Mouse (Mus musculus): ENCODE measurements at regions not wholly inside any gene's neighbourhood (a gene's known extent, or its start where the extent isn't known, plus 50 kb on each side); places are given as distances from the start of the nearest gene placed in this dataset.

- no peak overlapping the region for H3K27ac ChIP-seq (ENCODE audit: insufficient read depth, low read length)
- H3K4me1 ChIP-seq (ENCODE audit: control insufficient read depth, insufficient read depth, low read length): no peaks in the 10 kb centered on the region
- no peaks in the 10 kb centered on the region for H3K36me3 ChIP-seq (ENCODE audit: control insufficient read depth, insufficient read depth, low read length, poor library complexity, severe bottlenecking)
- no peaks in the 10 kb centered on the region for H3K9me3 ChIP-seq (replicated peaks; ENCODE audit: control insufficient read depth, insufficient read depth, low read length, poor library complexity, severe bottlenecking)
- TF ChIP-seq CTCF (IDR thresholded peaks at IDR 0.05; ENCODE audit: low read depth, low read length) (no peak), EP300 (IDR thresholded peaks at IDR 0.05; ENCODE audit: insufficient read depth, low read depth, low read length) (no peak)
- no peak overlapping the region for H3K4me3 ChIP-seq (ENCODE audit: low read depth, low read length)
- H3K9ac ChIP-seq (ENCODE audit: low read depth, poor library complexity, severe bottlenecking): no peak overlapping the region
- no peaks in the 10 kb centered on the region for H3K27me3 ChIP-seq (ENCODE audit: control insufficient read depth, insufficient read depth, low read length, poor library complexity, severe bottlenecking)
Measured at GRCm38 (mm10) chr19:21989857-21990256, 149.0 kb upstream of the Trpm3 start.

- Histone ChIP-seq H3K9ac (ENCODE audit: low read depth, poor library complexity, severe bottlenecking) (no peak overlapping the region), H3K4me1 (ENCODE audit: control insufficient read depth, insufficient read depth, low read length) (no peaks in the 10 kb centered on the region), H3K27ac (ENCODE audit: insufficient read depth, low read length) (no peak overlapping the region), H3K9me3 (replicated peaks; ENCODE audit: control insufficient read depth, insufficient read depth, low read length, poor library complexity, severe bottlenecking) (no peaks in the 10 kb centered on the region), H3K36me3 (ENCODE audit: control insufficient read depth, insufficient read depth, low read length, poor library complexity, severe bottlenecking) (no peaks in the 10 kb centered on the region), H3K27me3 (ENCODE audit: control insufficient read depth, insufficient read depth, low read length, poor library complexity, severe bottlenecking) (no peaks in the 10 kb centered on the region), H3K4me3 (ENCODE audit: low read depth, low read length) (no peak overlapping the region)
- TF ChIP-seq CTCF (IDR thresholded peaks at IDR 0.05; ENCODE audit: low read depth, low read length) (no peak), EP300 (IDR thresholded peaks at IDR 0.05; ENCODE audit: insufficient read depth, low read depth, low read length) (no peak), POLR2A (IDR thresholded peaks at IDR 0.05; ENCODE audit: insufficient read depth, low read length) (no peak)
Measured at GRCm38 (mm10) chr19:21990970-21991369, 147.9 kb upstream of the Trpm3 start.

GRCm38 (mm10) chr19:21991413-21991812, 147.4 kb upstream of the Trpm3 start:
- H3K36me3 ChIP-seq (ENCODE audit: control insufficient read depth, insufficient read depth, low read length, poor library complexity, severe bottlenecking): no peaks in the 10 kb centered on the region
- H3K9ac ChIP-seq (ENCODE audit: low read depth, poor library complexity, severe bottlenecking): no peak overlapping the region
- no peaks in the 10 kb centered on the region for H3K27me3 ChIP-seq (ENCODE audit: control insufficient read depth, insufficient read depth, low read length, poor library complexity, severe bottlenecking)
- H3K9me3 ChIP-seq (replicated peaks; ENCODE audit: control insufficient read depth, insufficient read depth, low read length, poor library complexity, severe bottlenecking): no peaks in the 10 kb centered on the region
- H3K27ac ChIP-seq (ENCODE audit: insufficient read depth, low read length): no peak overlapping the region
- TF ChIP-seq EP300 (IDR thresholded peaks at IDR 0.05; ENCODE audit: insufficient read depth, low read depth, low read length) (no peak), POLR2A (IDR thresholded peaks at IDR 0.05; ENCODE audit: insufficient read depth, low read length) (no peak), CTCF (IDR thresholded peaks at IDR 0.05; ENCODE audit: low read depth, low read length) (no peak)
- no peaks in the 10 kb centered on the region for H3K4me1 ChIP-seq (ENCODE audit: control insufficient read depth, insufficient read depth, low read length)
- no peak overlapping the region for H3K4me3 ChIP-seq (ENCODE audit: low read depth, low read length)

GRCm38 (mm10) chr19:21999621-22000020, 139.2 kb upstream of the Trpm3 start:
- Histone ChIP-seq H3K36me3 (ENCODE audit: control insufficient read depth, insufficient read depth, low read length, poor library complexity, severe bottlenecking) (no peaks in the 10 kb centered on the region), H3K4me1 (ENCODE audit: control insufficient read depth, insufficient read depth, low read length) (no peaks in the 10 kb centered on the region), H3K9me3 (replicated peaks; ENCODE audit: control insufficient read depth, insufficient read depth, low read length, poor library complexity, severe bottlenecking) (no peaks in the 10 kb centered on the region), H3K27me3 (ENCODE audit: control insufficient read depth, insufficient read depth, low read length, poor library complexity, severe bottlenecking) (no peaks in the 10 kb centered on the region), H3K9ac (ENCODE audit: low read depth, poor library complexity, severe bottlenecking) (no peak overlapping the region), H3K4me3 (ENCODE audit: low read depth, low read length) (no peak overlapping the region), H3K27ac (ENCODE audit: insufficient read depth, low read length) (no peak overlapping the region)
- no peak for TF ChIP-seq POLR2A (IDR thresholded peaks at IDR 0.05; ENCODE audit: insufficient read depth, low read length)
- TF ChIP-seq CTCF (IDR thresholded peaks at IDR 0.05; ENCODE audit: low read depth, low read length): no peak
- TF ChIP-seq EP300 (IDR thresholded peaks at IDR 0.05; ENCODE audit: insufficient read depth, low read depth, low read length): no peak

GRCm38 (mm10) chr19:22008053-22008935, 130.6 kb upstream of the Trpm3 start:
- no peak for TF ChIP-seq POLR2A (IDR thresholded peaks at IDR 0.05; ENCODE audit: insufficient read depth, low read length)
- TF ChIP-seq CTCF (IDR thresholded peaks at IDR 0.05; ENCODE audit: low read depth, low read length): no peak
- TF ChIP-seq EP300 (IDR thresholded peaks at IDR 0.05; ENCODE audit: insufficient read depth, low read depth, low read length): no peak
- Histone ChIP-seq H3K9me3 (replicated peaks; ENCODE audit: control insufficient read depth, insufficient read depth, low read length, poor library complexity, severe bottlenecking) (no peaks in the 10 kb centered on the region; the same call in 1 of the 2 replicates), H3K9ac (ENCODE audit: low read depth, poor library complexity, severe bottlenecking) (no peak overlapping the region), H3K4me1 (ENCODE audit: control insufficient read depth, insufficient read depth, low read length) (no peaks in the 10 kb centered on the region), H3K36me3 (ENCODE audit: control insufficient read depth, insufficient read depth, low read length, poor library complexity, severe bottlenecking) (no peaks in the 10 kb centered on the region), H3K27ac (ENCODE audit: insufficient read depth, low read length) (no peak overlapping the region), H3K27me3 (ENCODE audit: control insufficient read depth, insufficient read depth, low read length, poor library complexity, severe bottlenecking) (no peaks in the 10 kb centered on the region), H3K4me3 (ENCODE audit: low read depth, low read length) (no peak overlapping the region)

GRCm38 (mm10) chr19:22010239-22010638, 128.6 kb upstream of the Trpm3 start:
- no peaks in the 10 kb centered on the region for H3K27me3 ChIP-seq (ENCODE audit: control insufficient read depth, insufficient read depth, low read length, poor library complexity, severe bottlenecking)
- no peak for TF ChIP-seq CTCF (IDR thresholded peaks at IDR 0.05; ENCODE audit: low read depth, low read length)
- TF ChIP-seq POLR2A (IDR thresholded peaks at IDR 0.05; ENCODE audit: insufficient read depth, low read length): no peak
- no peak for TF ChIP-seq EP300 (IDR thresholded peaks at IDR 0.05; ENCODE audit: insufficient read depth, low read depth, low read length)
- no peak overlapping the region for H3K9ac ChIP-seq (ENCODE audit: low read depth, poor library complexity, severe bottlenecking)
- no peak overlapping the region for H3K27ac ChIP-seq (ENCODE audit: insufficient read depth, low read length)
- no peaks in the 10 kb centered on the region for H3K36me3 ChIP-seq (ENCODE audit: control insufficient read depth, insufficient read depth, low read length, poor library complexity, severe bottlenecking)
- H3K9me3 ChIP-seq (replicated peaks; ENCODE audit: control insufficient read depth, insufficient read depth, low read length, poor library complexity, severe bottlenecking): no peaks in the 10 kb centered on the region; the same call in 1 of the 2 replicates
- no peak overlapping the region for H3K4me3 ChIP-seq (ENCODE audit: low read depth, low read length)
- no peaks in the 10 kb centered on the region for H3K4me1 ChIP-seq (ENCODE audit: control insufficient read depth, insufficient read depth, low read length)

Data from ES-Bruce4 (cell line).